Mouse (Mus musculus): ENCODE measurements around the gene Nup210. TPM values are rescaled to one million over a fixed set of nuclear protein-coding genes. Genes with fewer than 3 reads are reported as not detected.
"Not testable (repeated sequence)": the region's sequence is repeated elsewhere in the genome, so short reads cannot be mapped to it uniquely, and the experiment has no call there.

Nup210 gene
- polyA plus RNA-seq, 1 experiment from 2014 or later: 17.3 TPM

DNA sequence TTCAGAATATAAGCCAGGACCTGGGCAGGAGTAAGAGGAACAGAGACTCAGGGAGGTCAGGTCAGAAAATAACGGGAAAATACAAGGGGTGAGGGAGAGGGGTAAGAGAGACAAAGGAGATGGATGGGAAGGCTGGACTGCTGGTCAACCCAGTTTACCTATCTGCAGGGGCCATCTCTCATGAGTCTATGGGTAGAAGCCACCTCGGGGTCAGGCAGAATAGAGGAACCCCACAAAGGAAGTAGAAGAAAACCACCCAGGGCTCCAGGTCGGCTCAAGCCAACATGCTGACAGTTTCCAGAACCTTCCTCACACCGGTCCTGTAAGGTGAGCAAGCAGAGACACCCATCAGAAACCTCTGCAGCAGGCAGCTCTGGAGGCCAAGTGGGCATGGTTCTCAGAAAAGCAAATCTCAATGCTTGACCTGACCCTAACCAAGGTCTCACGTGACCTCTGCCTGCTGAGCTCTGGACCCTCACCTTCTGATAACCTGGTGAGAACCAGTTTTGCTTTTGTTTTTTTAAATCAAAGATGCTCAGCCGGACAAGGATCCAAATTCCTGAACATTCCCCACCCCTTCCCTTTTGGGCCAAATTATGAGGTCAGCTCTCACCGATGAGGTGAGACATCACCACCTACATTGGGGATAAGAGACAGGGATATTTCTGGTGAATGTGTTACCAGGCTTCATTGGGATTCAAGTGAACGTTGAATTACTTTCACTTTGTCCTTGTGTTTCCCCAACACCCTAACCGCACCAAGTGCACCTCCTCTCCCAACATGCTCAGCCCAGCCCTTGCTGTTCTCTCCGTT lies 5.3 kb downstream of the Nup210 start:
- H3K4me1 ChIP-seq (replicated peaks): peaks cover 26% of the 10 kb centered on the region
- no peaks in the 10 kb centered on the region for H3K9me3 ChIP-seq
- H3K27ac ChIP-seq: no peak overlapping the region
- no peak for ATAC-seq
- H3K4me3 ChIP-seq (replicated peaks): no peak overlapping the region
- no peaks in the 10 kb centered on the region for H3K27me3 ChIP-seq
- WGBS: 94% methylated on average over 10 of the region's 10 CpGs
- no peaks in the 10 kb centered on the region for H3K36me3 ChIP-seq
- H3K4me2 ChIP-seq (replicated peaks): no peak overlapping the region
- no peak overlapping the region for H3K9ac ChIP-seq (replicated peaks)

DNA sequence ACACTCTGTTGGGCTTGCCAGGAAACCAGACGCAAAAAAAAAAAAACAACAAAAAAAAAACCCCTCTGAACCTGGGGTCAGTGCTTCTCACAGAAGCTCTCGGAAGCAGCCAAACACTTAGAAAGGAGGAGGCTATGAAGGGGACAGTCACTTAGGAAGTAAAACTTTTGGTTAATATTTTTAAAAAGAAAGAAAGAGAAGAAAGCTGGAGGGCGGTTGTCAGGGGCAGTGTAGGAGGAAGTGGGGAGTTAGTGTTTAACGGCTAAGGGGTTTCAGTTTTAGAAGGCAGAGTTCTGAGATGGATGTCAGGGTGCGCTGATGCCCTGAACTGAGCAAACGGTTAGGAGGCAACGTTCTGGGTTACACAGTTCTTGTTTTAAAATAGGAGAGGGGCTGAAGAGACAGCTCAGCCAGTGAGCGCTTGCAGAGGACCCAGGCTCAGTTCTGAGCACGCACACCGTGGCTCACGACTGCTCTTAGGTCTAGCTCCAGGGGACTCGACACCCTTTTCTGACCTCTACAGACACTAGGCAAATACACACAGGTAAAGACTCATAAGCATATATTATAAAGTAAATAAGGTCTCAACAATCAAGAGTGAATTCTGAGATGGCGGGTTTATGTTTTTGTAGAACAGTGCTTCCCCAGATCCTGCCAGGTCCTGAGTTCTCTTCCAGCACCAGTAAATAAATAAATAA lies 6.2 kb downstream of the Nup210 start:
- no peak for ATAC-seq
- whole genome bisulfite sequencing: 84% methylated on average over 13 of the region's 13 CpGs

DNA sequence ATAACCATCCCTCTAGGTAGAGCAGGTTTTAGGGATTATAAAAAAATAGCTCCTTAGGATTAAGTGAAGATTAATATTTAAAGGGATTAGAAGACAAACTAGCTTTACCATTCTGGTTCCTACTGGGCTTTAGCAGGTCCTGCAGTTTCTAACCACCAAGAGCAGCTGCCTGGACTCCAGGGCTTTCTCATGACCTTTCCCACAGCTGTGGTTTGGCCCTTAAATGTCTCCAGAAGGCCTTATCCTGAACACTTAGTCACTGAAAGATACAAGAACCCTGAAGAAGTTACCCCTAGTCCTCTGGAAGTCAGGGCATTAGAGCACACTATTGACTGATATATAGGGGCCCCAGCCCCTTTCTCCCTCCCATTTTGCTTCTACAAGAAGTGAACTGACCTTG lies 7.1 kb downstream of the Nup210 start:
- ATAC-seq: no peak

More for the DNA sequence above, 6.2 kb downstream of the Nup210 start:
- H3K36me3 ChIP-seq: peaks cover 4% of the 10 kb centered on the region; the same call in 1 of the 2 replicates
- H3K9me3 ChIP-seq: no peaks in the 10 kb centered on the region
- H3K9ac ChIP-seq (replicated peaks): no peak overlapping the region
- no peaks in the 10 kb centered on the region for H3K27me3 ChIP-seq
- no peak overlapping the region for H3K27ac ChIP-seq
- H3K4me2 ChIP-seq (replicated peaks): no peak overlapping the region
- H3K4me1 ChIP-seq (replicated peaks): peaks cover 18% of the 10 kb centered on the region
- H3K4me3 ChIP-seq (replicated peaks): no peak overlapping the region

DNA sequence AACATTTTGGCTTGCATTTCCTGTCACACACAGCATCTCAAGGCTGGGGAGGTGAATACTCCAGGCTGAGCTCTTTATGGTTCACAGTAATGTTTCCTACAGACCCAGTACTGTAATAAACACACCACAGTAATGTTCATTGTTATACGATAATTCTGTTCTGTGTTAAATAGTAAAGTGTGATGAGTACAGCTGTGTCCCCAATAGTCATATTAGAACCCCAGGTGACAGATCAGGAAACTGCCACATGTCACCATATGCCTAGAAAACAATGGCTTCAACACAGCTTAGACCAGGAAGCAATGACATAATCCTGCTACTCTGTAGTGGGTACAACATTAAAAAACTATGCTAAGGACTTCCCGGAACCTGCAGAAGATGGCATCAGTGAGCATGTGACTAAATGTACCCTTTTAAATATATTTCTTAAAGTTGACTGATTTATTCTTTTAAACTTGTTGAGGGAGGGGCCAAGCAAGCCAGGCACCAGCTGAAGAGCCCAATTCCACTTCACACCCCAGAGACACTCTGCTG lies 7.6 kb downstream of the Nup210 start:
- H3K27ac ChIP-seq: no peak overlapping the region
- no peak for ATAC-seq
- no peak overlapping the region for H3K4me3 ChIP-seq (replicated peaks)
- no peak overlapping the region for H3K9ac ChIP-seq (replicated peaks)
- H3K4me1 ChIP-seq (replicated peaks): 0 out of 2 replicates have a peak, but pooled peaks cover 4% of the 10 kb centered on the region
- no peaks in the 10 kb centered on the region for H3K27me3 ChIP-seq
- H3K4me2 ChIP-seq (replicated peaks): no peak overlapping the region
- peaks cover 4% of the 10 kb centered on the region; the same call in 1 of the 2 replicates for H3K36me3 ChIP-seq
- WGBS: 96% methylated on average over 2 of the region's 2 CpGs
- no peaks in the 10 kb centered on the region for H3K9me3 ChIP-seq

More for the DNA sequence above, 7.1 kb downstream of the Nup210 start:
- Histone ChIP-seq H3K9ac (replicated peaks) (no peak overlapping the region), H3K4me2 (replicated peaks) (no peak overlapping the region), H3K4me3 (replicated peaks) (no peak overlapping the region), H3K36me3 (peaks cover 4% of the 10 kb centered on the region; the same call in 1 of the 2 replicates), H3K27me3 (no peaks in the 10 kb centered on the region), H3K27ac (no peak overlapping the region), H3K4me1 (replicated peaks) (peaks cover 9% of the 10 kb centered on the region; the same call in 1 of the 2 replicates), H3K9me3 (no peaks in the 10 kb centered on the region)

DNA sequence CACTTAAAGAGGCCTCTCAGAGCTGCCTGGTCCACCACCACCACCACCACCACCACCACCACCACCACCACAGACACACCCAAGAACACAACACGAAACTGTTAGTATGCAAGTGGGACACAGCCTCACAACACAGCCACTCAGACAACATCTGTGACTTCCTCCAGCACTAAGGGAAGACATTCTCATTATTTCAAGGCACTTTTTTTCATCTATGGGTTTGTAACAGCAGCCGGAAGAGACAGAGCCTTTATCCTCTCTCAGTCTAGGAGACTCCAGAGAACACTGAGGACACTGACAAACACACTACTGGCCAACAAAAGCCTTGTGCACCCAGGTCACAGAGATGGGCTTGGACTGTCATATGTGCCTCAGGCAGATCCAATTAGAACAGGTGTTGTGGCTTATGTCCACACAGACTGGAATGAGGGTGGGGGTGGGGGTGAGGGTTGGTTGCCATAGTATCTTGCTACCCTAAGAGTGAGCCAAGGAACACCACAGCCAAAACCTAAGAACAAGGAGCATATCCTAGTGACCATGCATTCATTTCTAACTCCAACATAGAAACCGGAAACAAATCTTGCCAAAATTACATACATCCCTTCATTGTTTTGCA lies 8.2 kb downstream of the Nup210 start:
- H3K27me3 ChIP-seq: no peaks in the 10 kb centered on the region
- no peaks in the 10 kb centered on the region for H3K9me3 ChIP-seq
- 92% methylated on average over 3 of the region's 3 CpGs for WGBS
- 0 out of 2 replicates have a peak, but pooled peaks cover 3% of the 10 kb centered on the region for H3K4me1 ChIP-seq (replicated peaks)
- H3K36me3 ChIP-seq: peaks cover 4% of the 10 kb centered on the region; the same call in 1 of the 2 replicates
- H3K4me3 ChIP-seq (replicated peaks): no peak overlapping the region
- no peak overlapping the region for H3K9ac ChIP-seq (replicated peaks)
- no peak overlapping the region for H3K4me2 ChIP-seq (replicated peaks)
- no peak overlapping the region for H3K27ac ChIP-seq
- ATAC-seq: no peak

GRCm38 (mm10) chr6:91105400-91106129 lies 11.1 kb downstream of the Nup210 start:
- ATAC-seq: no peak
- Histone ChIP-seq H3K9me3 (no peaks in the 10 kb centered on the region), H3K4me2 (replicated peaks) (no peak overlapping the region), H3K4me3 (replicated peaks) (no peak overlapping the region), H3K27me3 (no peaks in the 10 kb centered on the region), H3K27ac (no peak overlapping the region), H3K4me1 (replicated peaks) (0 out of 2 replicates have a peak, but pooled peaks cover 3% of the 10 kb centered on the region), H3K36me3 (peaks cover 4% of the 10 kb centered on the region; the same call in 1 of the 2 replicates), H3K9ac (replicated peaks) (no peak overlapping the region)
- 98% methylated on average over 2 of the region's 2 CpGs for WGBS

DNA sequence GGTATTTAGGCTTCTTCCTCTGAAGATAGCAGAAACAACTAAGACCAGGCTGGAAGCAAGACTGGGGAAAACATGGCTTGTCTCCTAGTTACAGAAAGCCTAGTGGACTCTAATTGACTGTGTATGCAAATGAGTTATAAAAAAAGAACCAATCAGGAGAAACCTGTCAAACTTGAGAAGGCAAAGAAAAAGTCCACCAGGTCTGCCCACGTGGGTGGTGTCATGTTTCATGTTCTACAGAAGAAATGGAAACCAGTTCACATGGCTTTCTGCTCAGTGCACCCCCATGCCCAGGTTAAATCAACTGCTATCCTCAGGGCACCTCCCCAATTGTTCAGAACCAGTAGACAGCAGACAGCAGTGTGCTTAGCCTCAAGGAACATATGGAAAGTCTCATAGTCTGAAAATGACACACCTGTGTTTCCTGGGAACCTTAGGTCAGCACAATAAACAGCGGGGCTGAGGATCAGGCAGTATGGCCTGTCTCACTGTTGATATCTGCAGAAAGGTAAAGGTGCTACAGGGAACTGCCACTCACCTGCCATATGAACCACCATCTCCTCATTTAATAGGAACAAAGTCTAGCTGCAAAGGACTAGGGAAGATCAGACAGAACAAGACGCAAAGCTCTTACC lies 11.7 kb downstream of the Nup210 start:
- H3K9me3 ChIP-seq: no peaks in the 10 kb centered on the region
- H3K9ac ChIP-seq (replicated peaks): no peak overlapping the region
- no peaks in the 10 kb centered on the region for H3K27me3 ChIP-seq
- H3K27ac ChIP-seq: no peak overlapping the region
- peaks cover 4% of the 10 kb centered on the region for H3K36me3 ChIP-seq
- no peak for ATAC-seq
- H3K4me1 ChIP-seq (replicated peaks): 0 out of 2 replicates have a peak, but pooled peaks cover 3% of the 10 kb centered on the region
- H3K4me2 ChIP-seq (replicated peaks): no peak overlapping the region
- H3K4me3 ChIP-seq (replicated peaks): no peak overlapping the region
- WGBS: 78% methylated on average over 3 of the region's 3 CpGs

DNA sequence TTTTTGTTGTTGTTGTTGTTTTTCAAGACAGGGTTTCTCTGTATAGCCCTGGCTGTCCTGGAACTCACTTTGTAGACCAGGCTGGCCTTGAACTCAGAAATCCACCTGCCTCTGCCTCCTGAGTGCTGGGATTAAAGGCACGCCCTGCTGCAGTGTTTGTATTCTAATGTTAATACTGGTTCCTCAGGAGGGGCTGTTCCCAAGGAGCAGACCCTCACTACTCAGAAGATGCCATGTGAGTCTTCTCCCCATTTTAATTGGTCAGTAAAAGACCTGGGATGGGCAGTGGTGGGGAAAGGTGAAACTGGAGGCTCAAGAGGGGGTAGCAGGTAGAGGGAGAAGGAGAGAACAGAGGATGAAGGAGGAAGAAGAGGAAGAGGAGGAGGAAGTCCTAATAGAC lies 13.2 kb downstream of the Nup210 start:
- H3K9me3 ChIP-seq; ATAC-seq; H3K9ac ChIP-seq (replicated peaks); H3K36me3 ChIP-seq; H3K4me1 ChIP-seq (replicated peaks); H3K4me3 ChIP-seq (replicated peaks); H3K27ac ChIP-seq; H3K27me3 ChIP-seq; H3K4me2 ChIP-seq (replicated peaks): not testable (repeated sequence)
- WGBS: 78% methylated on average over 1 of the region's 1 CpGs

DNA sequence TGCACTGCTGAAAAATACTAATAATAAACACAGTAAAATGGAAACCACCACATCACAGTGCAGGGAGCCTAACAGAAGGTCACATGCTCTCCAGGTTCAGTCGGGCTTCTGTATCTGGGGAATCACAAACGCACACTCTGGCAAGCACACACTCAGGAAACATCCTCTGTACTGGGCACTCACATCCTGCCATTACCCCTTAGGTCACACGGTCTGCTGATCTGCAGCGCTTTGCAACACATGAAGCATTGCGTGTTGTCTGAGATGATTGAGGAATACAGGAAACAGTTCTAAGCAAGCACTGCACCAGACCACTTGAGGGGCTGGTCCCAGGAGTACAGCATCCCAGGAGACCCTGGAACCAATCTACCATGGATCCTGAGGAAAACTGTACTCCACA lies 16.0 kb downstream of the Nup210 start:
- WGBS: 95% methylated on average over 5 of the region's 5 CpGs
- H3K27me3 ChIP-seq: no peaks in the 10 kb centered on the region
- H3K9me3 ChIP-seq: no peaks in the 10 kb centered on the region

GRCm38 (mm10) chr6:91097879-91098278 lies 18.8 kb downstream of the Nup210 start:
- WGBS: 96% methylated on average over 3 of the region's 3 CpGs
- H3K36me3 ChIP-seq: peaks cover 49% of the 10 kb centered on the region
- H3K27ac ChIP-seq: no peak overlapping the region

More for the DNA sequence above, 16.0 kb downstream of the Nup210 start:
- H3K27ac ChIP-seq: no peak overlapping the region
- H3K4me1 ChIP-seq (replicated peaks): no peaks in the 10 kb centered on the region
- H3K4me3 ChIP-seq (replicated peaks): no peak overlapping the region
- no peak overlapping the region for H3K4me2 ChIP-seq (replicated peaks)
- peaks cover 31% of the 10 kb centered on the region for H3K36me3 ChIP-seq
- no peak overlapping the region for H3K9ac ChIP-seq (replicated peaks)
- no peak for ATAC-seq

DNA sequence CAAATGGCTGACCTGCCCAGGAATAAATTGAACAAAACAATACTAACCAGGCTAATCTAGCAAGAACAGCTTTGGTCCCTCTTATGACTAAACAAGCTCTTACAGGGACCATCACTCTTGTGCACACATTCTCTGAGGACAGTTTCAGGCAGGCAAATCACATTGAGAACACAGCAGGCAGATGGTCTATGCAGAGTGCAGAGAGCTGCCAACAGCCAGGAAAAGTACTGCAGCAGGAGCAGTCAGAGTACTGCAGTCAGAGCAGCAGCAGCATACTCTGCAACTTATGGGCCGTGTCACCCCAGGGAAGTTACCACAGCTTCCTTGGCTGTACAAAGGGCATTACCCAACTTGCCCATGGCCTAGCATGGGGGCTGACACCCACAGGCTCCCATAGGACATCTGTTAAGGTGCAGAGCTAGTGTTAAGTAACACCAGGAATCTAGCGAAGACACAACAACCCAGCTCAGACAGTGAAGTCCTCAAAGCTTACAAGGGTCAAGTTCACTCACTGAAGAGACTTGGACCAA lies 21.5 kb downstream of the Nup210 start:
- Histone ChIP-seq H3K4me2 (replicated peaks) (no peak overlapping the region), H3K9ac (replicated peaks) (no peak overlapping the region), H3K27ac (no peak overlapping the region), H3K9me3 (no peaks in the 10 kb centered on the region), H3K27me3 (no peaks in the 10 kb centered on the region), H3K4me3 (replicated peaks) (no peak overlapping the region), H3K36me3 (peaks cover 68% of the 10 kb centered on the region), H3K4me1 (replicated peaks) (no peaks in the 10 kb centered on the region)
- WGBS: 91% methylated on average over 2 of the region's 2 CpGs
- ATAC-seq: no peak

More at GRCm38 (mm10) chr6:91097879-91098278, 18.8 kb downstream of the Nup210 start:
- H3K27me3 ChIP-seq: no peaks in the 10 kb centered on the region
- no peak overlapping the region for H3K4me2 ChIP-seq (replicated peaks)
- H3K9me3 ChIP-seq: no peaks in the 10 kb centered on the region
- no peak overlapping the region for H3K9ac ChIP-seq (replicated peaks)
- H3K4me1 ChIP-seq (replicated peaks): no peaks in the 10 kb centered on the region
- H3K4me3 ChIP-seq (replicated peaks): no peak overlapping the region
- no peak for ATAC-seq
